Mouse (Mus musculus) forebrain, embryonic 12.5 days (tissue): ENCODE data around the gene Gm5797. TPM values are rescaled to one million over a fixed set of nuclear protein-coding genes. Genes with fewer than 3 reads are reported as not detected.
"Not testable (repeated sequence)": the region's sequence is repeated elsewhere in the genome, so short reads cannot be mapped to it uniquely, and the experiment has no call there.

Source experiments
- ATAC-seq: fragments of 200-750 bp; cut with Nextera tagmentation; 2 replicates; pipeline ENCODE4 v1.8.0; 2017; ENCODE audit warnings: moderate TSS enrichment; ENCODE audit not compliant: low FRiP score
- H3K27ac ChIP-seq: fragments of 300-500 bp; sonication (generic); 2 replicates; pipeline ENCODE4 v1.5.1; 2016; ENCODE audit warnings: mild to moderate bottlenecking
- H3K27me3 ChIP-seq: fragments of 300-500 bp; sonication (generic); 2 replicates; pipeline ENCODE4 v1.6.1; 2016; ENCODE audit warnings: mild to moderate bottlenecking
- H3K36me3 ChIP-seq: fragments of 300-500 bp; sonication (generic); replicated peaks from 2 replicates; pipeline ENCODE4 v1.6.1; 2016; ENCODE audit warnings: mild to moderate bottlenecking
- H3K4me1 ChIP-seq: fragments of 300-500 bp; sonication (generic); 2 replicates; pipeline ENCODE4 v1.6.1; 2016
- H3K4me2 ChIP-seq: fragments of 300-500 bp; sonication (generic); 2 replicates; pipeline ENCODE4 v1.6.1; 2016; ENCODE audit warnings: mild to moderate bottlenecking, moderate library complexity
- H3K4me3 ChIP-seq: fragments of 300-500 bp; sonication (generic); replicated peaks from 2 replicates; pipeline ENCODE4 v1.5.1; 2016; ENCODE audit warnings: mild to moderate bottlenecking
- H3K9ac ChIP-seq: fragments of 300-500 bp; sonication (generic); 2 replicates; pipeline ENCODE4 v1.6.1; 2016; ENCODE audit warnings: mild to moderate bottlenecking
- H3K9me3 ChIP-seq: fragments of 300-500 bp; sonication (generic); 2 replicates; pipeline ENCODE4 v1.6.1; 2016
- WGBS: fragments of 180-500 bp; shearing (Covaris S2); methylation state at CpG from one replicate; pipeline ENCODE4 v1.1.7; 2016; 5-methylcytosine and 5-hydroxymethylcytosine counted together
- polyA plus RNA-seq: library from polyadenylated mRNA; unstranded; fragments of >200 nt; fragmentation: Nextera tagmentation; extraction: Ambion mirVana; gene quantifications from 2 replicates; pipeline ENCODE4 v1.2.1, GENCODE M21; 2016

Gene Gm5797
- not detected in 2 replicates for polyA plus RNA-seq

- not testable (repeated sequence) for H3K27ac ChIP-seq, H3K9ac ChIP-seq, H3K9me3 ChIP-seq, H3K4me3 ChIP-seq, ATAC-seq, H3K27me3 ChIP-seq, H3K36me3 ChIP-seq, H3K4me1 ChIP-seq, H3K4me2 ChIP-seq
- no CpG with 5 or more reads among the region's 1 CpGs for WGBS
Measured at GRCm38 (mm10) chr14:7332295-7332694, at the start of gene Gm5797. Gm5797 (minus strand) TSS chr14:7332395.

GRCm38 (mm10) chr14:7365034-7365433 is 32.8 kb upstream of the Gm5797 start, which contains the start of gene Gm8374:
Gm8374 (minus strand) TSS chr14:7365134.
- not testable (repeated sequence) for H3K27me3 ChIP-seq, H3K36me3 ChIP-seq, H3K4me1 ChIP-seq, H3K9ac ChIP-seq, ATAC-seq, H3K4me2 ChIP-seq, H3K9me3 ChIP-seq, H3K27ac ChIP-seq, H3K4me3 ChIP-seq
- WGBS = 89% methylated on average over 3 of the region's 3 CpGs

GRCm38 (mm10) chr14:7315093-7315492 is 17.1 kb downstream of the Gm5797 start:
- Histone ChIP-seq H3K4me2 (peak overlapping the region; percentile 68), H3K9ac (peak overlapping the region; percentile 66), H3K4me3 (peak overlapping the region; percentile 53)
- H3K4me1 ChIP-seq, H3K27me3 ChIP-seq, H3K27ac ChIP-seq, ATAC-seq, H3K9me3 ChIP-seq, H3K36me3 ChIP-seq: not testable (repeated sequence)
- WGBS = 2% methylated on average over 9 of the region's 19 CpGs

GRCm38 (mm10) chr14:7314661-7315060 is 17.5 kb downstream of the Gm5797 start, which contains the start of gene Gm3739:
Gm3739 (minus strand) TSS chr14:7315049.
- H3K4me1 ChIP-seq, H3K9me3 ChIP-seq, ATAC-seq, H3K27me3 ChIP-seq, H3K36me3 ChIP-seq, H3K27ac ChIP-seq: not testable (repeated sequence)
- Histone ChIP-seq H3K4me3 (peak within 1 kb of the TSS; percentile 53), H3K9ac (peak within 1 kb of the TSS; percentile 66), H3K4me2 (peak within 1 kb of the TSS; percentile 68)
- 0% methylated on average over 8 of the region's 35 CpGs for WGBS

Other genes starting within 250 kb of the Gm5797 start
- 2.6 and 2.8 TPM in 2 replicates for gene Gm3696, start 231.8 kb downstream of the Gm5797 start, polyA plus RNA-seq
- not detected in 2 replicates for gene Gm6676, start 207.0 kb downstream of the Gm5797 start, polyA plus RNA-seq
- gene Gm3512, start 157.9 kb downstream of the Gm5797 start, polyA plus RNA-seq = 5.4 and 6.4 TPM in 2 replicates
- not detected in 2 replicates for gene Gm16434, start 137.9 kb downstream of the Gm5797 start, polyA plus RNA-seq
- not detected in 2 replicates for gene Gm3727, start 67.7 kb downstream of the Gm5797 start, polyA plus RNA-seq
- gene Gm3739, start 17.3 kb downstream of the Gm5797 start, polyA plus RNA-seq = 2.7 and 3.0 TPM in 2 replicates
- gene Gm8374, start 32.7 kb upstream of the Gm5797 start, polyA plus RNA-seq = not detected in 2 replicates
- gene Gm3755, start 118.5 kb upstream of the Gm5797 start, polyA plus RNA-seq = not detected in 2 replicates
- gene Gm3752, start 151.4 kb upstream of the Gm5797 start, polyA plus RNA-seq = 2.9 and 5.8 TPM in 2 replicates
- 1.1 and 1.6 TPM in 2 replicates for gene Gm3558, start 236.2 kb upstream of the Gm5797 start, polyA plus RNA-seq